Mouse (Mus musculus): ENCODE measurements around the gene Arhgap31.
A peak's percentile ranks its signal among the peaks of the same experiment; 100 is the strongest.

Arhgap31 gene

GRCm38 (mm10) chr16:38606509-38606908 lies 106.6 kb downstream of the Arhgap31 start:
- no peak for DNase-seq (ENCODE audit: low read depth in 2 of 2, low spot score in 2 of 2)

- no peak for DNase-seq (ENCODE audit: low read depth in 2 of 2, low spot score in 2 of 2)
These were observed 109.9 kb downstream of the Arhgap31 start for GRCm38 (mm10) chr16:38602989-38603804.

- no peak for DNase-seq (ENCODE audit: low read depth in 2 of 2, low spot score in 2 of 2)
These were observed 113.9 kb downstream of the Arhgap31 start for GRCm38 (mm10) chr16:38598986-38599680.

GRCm38 (mm10) chr16:38596651-38597050 lies 116.4 kb downstream of the Arhgap31 start:
- DNase-seq (ENCODE audit: low read depth in 2 of 2, low spot score in 2 of 2): no peak

- no peak for DNase-seq (ENCODE audit: low read depth in 2 of 2, low spot score in 2 of 2)
These were observed 117.0 kb downstream of the Arhgap31 start for GRCm38 (mm10) chr16:38596099-38596498.

- no peak for DNase-seq (ENCODE audit: low read depth in 2 of 2, low spot score in 2 of 2)
These were observed 118.6 kb downstream of the Arhgap31 start for GRCm38 (mm10) chr16:38594435-38594834.

GRCm38 (mm10) chr16:38592946-38593345 lies 120.1 kb downstream of the Arhgap31 start:
- DNase-seq (ENCODE audit: low read depth in 2 of 2, low spot score in 2 of 2): no peak

- DNase-seq (ENCODE audit: low read depth in 2 of 2, low spot score in 2 of 2): no peak
These were observed 120.9 kb downstream of the Arhgap31 start for GRCm38 (mm10) chr16:38592026-38592678.

- no peak for DNase-seq (ENCODE audit: low read depth in 2 of 2, low spot score in 2 of 2)
These were observed 121.6 kb downstream of the Arhgap31 start for GRCm38 (mm10) chr16:38591506-38591905.

GRCm38 (mm10) chr16:38587572-38587971 lies 125.5 kb downstream of the Arhgap31 start:
- no peak for DNase-seq (ENCODE audit: low read depth in 2 of 2, low spot score in 2 of 2)

- no peak for DNase-seq (ENCODE audit: low read depth in 2 of 2, low spot score in 2 of 2)
These were observed 125.9 kb downstream of the Arhgap31 start for GRCm38 (mm10) chr16:38587163-38587562.

- DNase-seq (ENCODE audit: low read depth in 2 of 2, low spot score in 2 of 2): no peak
These were observed 127.9 kb downstream of the Arhgap31 start for GRCm38 (mm10) chr16:38585186-38585585.

- no peak for DNase-seq (ENCODE audit: low read depth in 2 of 2, low spot score in 2 of 2)
These were observed 128.3 kb downstream of the Arhgap31 start for GRCm38 (mm10) chr16:38584761-38585160.

- DNase-seq (ENCODE audit: low read depth in 2 of 2, low spot score in 2 of 2): no peak
These were observed 141.6 kb downstream of the Arhgap31 start for GRCm38 (mm10) chr16:38571481-38571880.

GRCm38 (mm10) chr16:38568192-38568591 lies 144.9 kb downstream of the Arhgap31 start:
- DNase-seq (ENCODE audit: low read depth in 2 of 2, low spot score in 2 of 2): no peak

- DNase-seq (ENCODE audit: low read depth in 2 of 2, low spot score in 2 of 2): no peak
These were observed 149.6 kb downstream of the Arhgap31 start for GRCm38 (mm10) chr16:38563516-38563915.

GRCm38 (mm10) chr16:38562968-38563327 lies 150.1 kb downstream of the Arhgap31 start:
- DNase-seq (ENCODE audit: low read depth in 2 of 2, low spot score in 2 of 2): no peak

- peak; percentile 89 to 91 for DNase-seq (ENCODE audit: low read depth in 2 of 2, low spot score in 2 of 2)
These were observed 150.7 kb downstream of the Arhgap31 start for GRCm38 (mm10) chr16:38562131-38562967.

- DNase-seq (ENCODE audit: low read depth in 2 of 2, low spot score in 2 of 2): no peak
These were observed 154.8 kb downstream of the Arhgap31 start, which contains the start of gene Tmem39a for GRCm38 (mm10) chr16:38558221-38558748. Tmem39a (plus strand) TSS chr16:38558698.

GRCm38 (mm10) chr16:38555988-38556387 lies 157.1 kb downstream of the Arhgap31 start:
- DNase-seq (ENCODE audit: low read depth in 2 of 2, low spot score in 2 of 2): no peak

Measured in CD8-positive naive resting alpha-beta T cell, adult 2 months (primary cell).